In genomic region chr13:82317203-82317580, GRCm38 (mm10) we compare ENCODE assay signal across 9 mouse cellular contexts.
DNase-seq lines count a peak whose midpoint lies in the region; ATAC-seq lines count a peak whose summit lies in the region.
"Had no signal": no experiment of that assay in that cellular context is flagged by ENCODE, and none has a peak within 500 bp of the region (broad histone marks: within the 10 kb centered on the region; RNA-seq: fewer than 3 reads in every experiment).

No protein-coding gene starts in this region.

- 64% methylated on average over 2 of the region's 2 CpGs for WGBS in forebrain, embryonic 14.5 days
- WGBS in forebrain, embryonic 11.5 days = 83% methylated on average over 2 of the region's 2 CpGs
- WGBS in limb, embryonic 13.5 days = 77% methylated on average over 2 of the region's 2 CpGs
- 94% methylated on average over 2 of the region's 2 CpGs for WGBS in limb, embryonic 10.5 days
- 19% methylated on average over 2 of the region's 2 CpGs for WGBS in heart, embryonic 12.5 days
- 48% methylated on average over 2 of the region's 2 CpGs for whole genome bisulfite sequencing in lung, embryonic 16.5 days
- WGBS in hindbrain, embryonic 12.5 days = 90% methylated on average over 2 of the region's 2 CpGs

- H3K4me1 ChIP-seq in forebrain, embryonic 14.5 days (ENCODE audit: control insufficient read depth, insufficient read depth, low read length) = no peaks in the 10 kb centered on the region
- no peaks in the 10 kb centered on the region for H3K4me1 ChIP-seq in forebrain, embryonic 11.5 days (replicated peaks; ENCODE audit: control insufficient read depth, insufficient read depth, low read length)
- H3K4me1 ChIP-seq in limb, embryonic 13.5 days = no peaks in the 10 kb centered on the region
- no peaks in the 10 kb centered on the region for H3K4me1 ChIP-seq in limb, embryonic 10.5 days
- peaks cover 6% of the 10 kb centered on the region; the same call in 1 of the 2 replicates for H3K4me1 ChIP-seq in heart, embryonic 12.5 days (replicated peaks)
- H3K4me1 ChIP-seq in lung, embryonic 16.5 days (replicated peaks; ENCODE audit: control insufficient read depth, insufficient read depth, low read length) = no peaks in the 10 kb centered on the region
- H3K4me1 ChIP-seq in hindbrain, embryonic 12.5 days = no peaks in the 10 kb centered on the region
- H3K4me1 ChIP-seq: neural tube, embryonic 13.5 days had no signal

- no peak for ATAC-seq in forebrain, embryonic 14.5 days
- no peak for ATAC-seq in forebrain, embryonic 11.5 days (replicated peaks; ENCODE audit: low FRiP score)
- ATAC-seq in limb, embryonic 13.5 days (ENCODE audit: low FRiP score, low read depth) = peak; percentile 15; the same call in 1 of the 2 replicates
- 0 out of 2 replicates have a peak, but pooled peaks have one; percentile 29 for ATAC-seq in heart, embryonic 12.5 days (ENCODE audit: insufficient number of reproducible peaks, low FRiP score)
- peak; percentile 95 for ATAC-seq in lung, embryonic 16.5 days (ENCODE audit: low read depth)
- ATAC-seq in hindbrain, embryonic 12.5 days (ENCODE audit: low FRiP score) = no peak

- DNase-seq in forebrain, embryonic 14.5 days (ENCODE audit: low spot score) = peak; percentile 46
- no peak for DNase-seq in forebrain, embryonic 11.5 days (ENCODE audit: low spot score)
- DNase-seq in limb, embryonic 10.5 days (ENCODE audit: low spot score) = no peak
- no peak for DNase-seq in spleen, postnatal 36 days (ENCODE audit: low spot score in 2 of 2)

- no peak overlapping the region for H3K27ac ChIP-seq in forebrain, embryonic 14.5 days (ENCODE audit: low read depth, low read length)
- H3K27ac ChIP-seq in forebrain, embryonic 11.5 days (ENCODE audit: low read depth, low read length) = no peak overlapping the region
- no peak overlapping the region for H3K27ac ChIP-seq in limb, embryonic 13.5 days
- no peak overlapping the region for H3K27ac ChIP-seq in limb, embryonic 10.5 days
- H3K27ac ChIP-seq in heart, embryonic 12.5 days (ENCODE audit: poor library complexity, severe bottlenecking) = no peak overlapping the region
- H3K27ac ChIP-seq in lung, embryonic 16.5 days (ENCODE audit: low read length) = peak overlapping the region; percentile 50; the same call in 1 of the 2 replicates
- H3K27ac ChIP-seq in hindbrain, embryonic 12.5 days = no peak overlapping the region
- H3K27ac ChIP-seq: neural tube, embryonic 13.5 days had no signal

- H3K36me3 ChIP-seq in forebrain, embryonic 14.5 days (ENCODE audit: control insufficient read depth, insufficient read depth, low read length) = no peaks in the 10 kb centered on the region
- no peaks in the 10 kb centered on the region for H3K36me3 ChIP-seq in forebrain, embryonic 11.5 days (ENCODE audit: control insufficient read depth, insufficient read depth, low read length)
- no peaks in the 10 kb centered on the region for H3K36me3 ChIP-seq in limb, embryonic 13.5 days
- H3K36me3 ChIP-seq in limb, embryonic 10.5 days = no peaks in the 10 kb centered on the region
- H3K36me3 ChIP-seq in heart, embryonic 12.5 days = no peaks in the 10 kb centered on the region
- no peaks in the 10 kb centered on the region for H3K36me3 ChIP-seq in lung, embryonic 16.5 days (ENCODE audit: control insufficient read depth, insufficient read depth, low read length)
- no peaks in the 10 kb centered on the region for H3K36me3 ChIP-seq in hindbrain, embryonic 12.5 days
- H3K36me3 ChIP-seq: neural tube, embryonic 13.5 days had no signal

- no peak overlapping the region for H3K4me3 ChIP-seq in forebrain, embryonic 14.5 days (ENCODE audit: low read depth, low read length)
- H3K4me3 ChIP-seq in forebrain, embryonic 11.5 days (ENCODE audit: low read depth, low read length) = no peak overlapping the region
- H3K4me3 ChIP-seq in limb, embryonic 13.5 days = no peak overlapping the region
- H3K4me3 ChIP-seq in limb, embryonic 10.5 days = no peak overlapping the region
- no peak overlapping the region for H3K4me3 ChIP-seq in heart, embryonic 12.5 days
- no peak overlapping the region for H3K4me3 ChIP-seq in lung, embryonic 16.5 days (ENCODE audit: low read length)
- no peak overlapping the region for H3K4me3 ChIP-seq in hindbrain, embryonic 12.5 days
- H3K4me3 ChIP-seq: neural tube, embryonic 13.5 days had no signal

- no peak overlapping the region for H3K4me2 ChIP-seq in forebrain, embryonic 14.5 days (ENCODE audit: low read length)
- H3K4me2 ChIP-seq in forebrain, embryonic 11.5 days (ENCODE audit: low read depth, low read length, severe bottlenecking) = no peak overlapping the region
- no peak overlapping the region for H3K4me2 ChIP-seq in limb, embryonic 13.5 days (replicated peaks)
- H3K4me2 ChIP-seq in heart, embryonic 12.5 days = no peak overlapping the region
- H3K4me2 ChIP-seq in lung, embryonic 16.5 days (ENCODE audit: low read depth, low read length) = no peak overlapping the region
- no peak overlapping the region for H3K4me2 ChIP-seq in hindbrain, embryonic 12.5 days (replicated peaks)
- H3K4me2 ChIP-seq: neural tube, embryonic 13.5 days had no signal

- H3K9ac ChIP-seq in forebrain, embryonic 14.5 days (ENCODE audit: low read length) = no peak overlapping the region
- no peak overlapping the region for H3K9ac ChIP-seq in forebrain, embryonic 11.5 days (ENCODE audit: low read length)
- no peak overlapping the region for H3K9ac ChIP-seq in limb, embryonic 13.5 days
- no peak overlapping the region for H3K9ac ChIP-seq in heart, embryonic 12.5 days
- no peak overlapping the region for H3K9ac ChIP-seq in lung, embryonic 16.5 days (ENCODE audit: low read length)
- no peak overlapping the region for H3K9ac ChIP-seq in hindbrain, embryonic 12.5 days
- H3K9ac ChIP-seq: neural tube, embryonic 13.5 days had no signal

- H3K9me3 ChIP-seq in forebrain, embryonic 14.5 days (replicated peaks; ENCODE audit: control insufficient read depth, low read length) = no peaks in the 10 kb centered on the region
- no peaks in the 10 kb centered on the region for H3K9me3 ChIP-seq in forebrain, embryonic 11.5 days (ENCODE audit: control insufficient read depth, low read length)
- H3K9me3 ChIP-seq in limb, embryonic 13.5 days = no peaks in the 10 kb centered on the region
- H3K9me3 ChIP-seq in limb, embryonic 10.5 days (replicated peaks) = no peaks in the 10 kb centered on the region
- H3K9me3 ChIP-seq in heart, embryonic 12.5 days (replicated peaks) = no peaks in the 10 kb centered on the region
- no peaks in the 10 kb centered on the region for H3K9me3 ChIP-seq in lung, embryonic 16.5 days (ENCODE audit: control insufficient read depth, low read length)
- no peaks in the 10 kb centered on the region for H3K9me3 ChIP-seq in hindbrain, embryonic 12.5 days (replicated peaks)
- H3K9me3 ChIP-seq: neural tube, embryonic 13.5 days had no signal

- H3K27me3 ChIP-seq in forebrain, embryonic 14.5 days (replicated peaks; ENCODE audit: control insufficient read depth, insufficient read depth, low read length) = no peaks in the 10 kb centered on the region
- no peaks in the 10 kb centered on the region for H3K27me3 ChIP-seq in forebrain, embryonic 11.5 days (ENCODE audit: control insufficient read depth, insufficient read depth, low read length)
- no peaks in the 10 kb centered on the region for H3K27me3 ChIP-seq in limb, embryonic 13.5 days
- H3K27me3 ChIP-seq in limb, embryonic 10.5 days (ENCODE audit: low read depth, poor library complexity, severe bottlenecking) = no peaks in the 10 kb centered on the region
- H3K27me3 ChIP-seq in heart, embryonic 12.5 days (replicated peaks) = no peaks in the 10 kb centered on the region
- no peaks in the 10 kb centered on the region for H3K27me3 ChIP-seq in lung, embryonic 16.5 days (ENCODE audit: control insufficient read depth, insufficient read depth, low read depth, low read length)
- H3K27me3 ChIP-seq in hindbrain, embryonic 12.5 days = no peaks in the 10 kb centered on the region
- H3K27me3 ChIP-seq: neural tube, embryonic 13.5 days had no signal

Comparison
In these comparisons a context has a peak if more than half of its experiments do, and no peak if none do; other contexts are left out.
1. ATAC-seq: peak in limb, embryonic 13.5 days (single experiment), heart, embryonic 12.5 days (single experiment) and lung, embryonic 16.5 days (single experiment); none in forebrain, embryonic 14.5 days (single experiment), forebrain, embryonic 11.5 days (single experiment) and hindbrain, embryonic 12.5 days (single experiment).